Mouse (Mus musculus) mouse embryonic stem cell (cell line): ENCODE data around the gene Enkur.

Experiments
- in situ Hi-C, 2 experiments: fragments of 300-500 bp; cut with MboI; formaldehyde crosslinking; loops; 1 replicate in 1 of 2; 3 replicates in 1 of 2; pipeline ENCODE4 v1.14.3; 2019 to 2020; ENCODE audit warnings: low sequenced_read_pairs in 2 of 2, low pct_unique_long_range_greater_than_20kb in 1 of 2, mixed read lengths in 1 of 2; ENCODE audit not compliant: unreplicated experiment in 1 of 2

Enkur gene

GRCm38 (mm10) chr2:21199051-21199450, 6.1 kb downstream of the Enkur start:
- in situ Hi-C loops, result no loop called here

DNA sequence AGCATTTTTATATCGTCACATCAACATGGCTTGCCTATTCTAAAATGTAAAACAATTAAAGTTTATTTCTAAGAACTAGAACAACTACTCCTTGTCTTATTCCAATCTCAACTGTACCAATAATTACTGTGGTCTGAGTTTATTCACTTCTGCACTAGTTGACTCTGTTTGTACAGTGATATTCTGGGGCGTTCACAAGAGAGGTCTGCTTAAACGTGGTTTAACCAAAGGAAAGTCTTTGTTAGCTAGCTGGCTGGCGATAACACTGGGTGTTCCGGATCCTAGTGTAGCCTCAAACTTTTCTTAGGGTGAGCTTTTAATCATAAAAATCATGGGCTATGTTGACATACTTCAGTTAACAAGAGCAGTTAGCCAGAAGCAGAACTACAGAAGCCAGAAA, 9.9 kb downstream of the Enkur start:
- in situ Hi-C loops, result no loop called here

- in situ Hi-C loops, result no loop called here
Observed at GRCm38 (mm10) chr2:21191232-21191631, 13.9 kb downstream of the Enkur start.

DNA sequence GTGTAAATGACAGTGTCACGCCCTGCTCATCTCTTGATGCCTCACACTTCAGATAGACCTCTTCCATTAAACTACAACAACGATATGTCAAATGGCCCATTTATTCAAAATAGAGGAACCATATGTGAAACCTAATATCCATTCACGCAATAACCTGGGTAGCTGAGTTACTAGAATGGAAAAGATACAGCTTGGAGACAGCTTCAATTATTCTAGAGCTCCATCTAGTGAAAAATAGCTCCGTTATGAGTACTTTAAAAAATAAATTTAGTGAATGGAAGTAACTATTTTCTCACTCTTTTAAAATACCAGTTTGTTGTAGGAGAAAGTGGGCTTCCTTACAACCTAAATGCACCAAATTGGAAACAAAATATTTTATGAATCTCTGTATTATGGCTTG, 16.6 kb downstream of the Enkur start:
- in situ Hi-C loops, result no loop called here

- in situ Hi-C loops, result no loop called here
Observed at GRCm38 (mm10) chr2:21187576-21187975, 17.6 kb downstream of the Enkur start.

GRCm38 (mm10) chr2:21182811-21183210, 22.4 kb downstream of the Enkur start:
- in situ Hi-C loops, result no loop called here

- in situ Hi-C loops, result no loop called here
Observed at GRCm38 (mm10) chr2:21179136-21179535, 26.0 kb downstream of the Enkur start.

GRCm38 (mm10) chr2:21172797-21173196, 32.4 kb downstream of the Enkur start:
- in situ Hi-C loops, result no loop called here

DNA sequence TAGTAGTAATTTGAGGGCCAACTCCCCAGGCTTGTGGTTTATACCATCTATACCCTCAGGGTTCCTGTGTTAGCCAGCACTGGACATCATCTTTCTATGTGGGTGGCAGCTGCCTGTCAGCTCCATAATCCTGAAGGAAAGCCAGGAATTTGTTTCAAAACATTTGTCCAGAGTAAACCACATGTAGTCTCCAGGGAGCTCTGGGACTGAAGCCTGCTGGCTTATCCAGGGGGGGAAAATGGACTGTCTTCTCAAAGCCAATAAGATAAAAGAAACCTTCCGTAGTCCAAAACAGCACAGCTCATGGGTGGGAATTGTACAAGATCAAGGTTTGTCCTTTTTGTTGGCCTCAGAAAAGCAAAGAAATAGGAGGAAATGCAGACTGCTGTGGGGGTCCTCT, 37.2 kb downstream of the Enkur start:
- in situ Hi-C loops, result no loop called here

DNA sequence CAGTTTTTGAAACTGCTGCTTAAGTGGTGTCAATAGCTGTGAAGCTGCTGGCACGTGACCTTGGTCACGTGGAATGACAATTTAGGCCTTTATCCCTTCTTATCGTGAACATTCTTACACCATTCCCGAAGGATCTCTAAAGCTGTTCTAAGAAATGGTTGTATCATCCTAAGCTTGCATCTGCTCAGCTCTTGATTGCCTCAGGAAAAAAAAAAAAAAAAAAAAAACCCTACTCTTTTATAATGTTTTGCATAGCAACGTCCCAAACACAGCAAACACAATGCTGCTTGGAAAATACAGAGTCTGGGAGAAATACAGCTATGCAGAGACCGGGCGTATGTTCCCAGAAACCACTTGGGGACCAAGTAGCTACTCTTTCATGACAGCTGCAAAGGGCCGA, 40.9 kb downstream of the Enkur start:
- in situ Hi-C loops, result no loop called here

DNA sequence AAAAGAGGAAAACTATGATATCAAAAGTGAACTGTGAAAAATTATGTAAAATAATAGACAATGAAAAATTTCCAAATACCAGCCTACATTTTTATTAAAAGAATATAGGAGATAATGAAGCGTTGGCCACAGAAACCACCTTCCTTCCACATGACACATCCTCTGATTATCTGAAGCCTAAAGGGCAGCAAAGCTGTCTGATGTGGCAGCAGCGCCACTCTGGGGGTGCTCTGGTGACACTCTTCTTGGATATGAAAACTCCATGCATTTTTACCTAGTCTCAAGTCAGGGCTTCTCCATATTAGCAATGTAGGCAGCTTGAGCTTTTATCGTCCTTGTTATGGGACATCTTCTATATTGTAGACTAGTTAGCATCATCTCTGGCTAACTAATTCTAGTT, 51.7 kb downstream of the Enkur start:
- in situ Hi-C loops, result no loop called here

DNA sequence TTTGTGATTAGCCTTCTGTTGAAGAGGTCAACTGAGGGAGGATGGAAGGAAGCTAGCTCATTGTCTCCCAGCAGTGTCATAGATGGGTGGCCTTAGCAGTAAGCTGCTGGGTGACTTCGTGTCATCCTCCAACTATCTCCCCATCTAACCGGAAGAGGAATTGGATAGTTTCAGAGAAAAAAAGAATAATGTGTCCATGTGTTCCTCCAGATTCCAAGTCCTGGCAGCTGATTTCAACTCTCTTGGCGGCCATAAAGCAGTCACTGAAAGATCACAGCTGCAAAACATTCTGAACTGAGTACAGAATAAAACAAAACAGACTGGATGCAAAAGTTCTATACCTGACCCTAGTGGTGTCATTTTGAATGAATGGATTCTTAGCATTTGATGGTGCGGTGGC, 58.0 kb downstream of the Enkur start:
- in situ Hi-C loops, result no loop called here

GRCm38 (mm10) chr2:21146486-21146885, 58.7 kb downstream of the Enkur start:
- in situ Hi-C loops, result no loop called here

DNA sequence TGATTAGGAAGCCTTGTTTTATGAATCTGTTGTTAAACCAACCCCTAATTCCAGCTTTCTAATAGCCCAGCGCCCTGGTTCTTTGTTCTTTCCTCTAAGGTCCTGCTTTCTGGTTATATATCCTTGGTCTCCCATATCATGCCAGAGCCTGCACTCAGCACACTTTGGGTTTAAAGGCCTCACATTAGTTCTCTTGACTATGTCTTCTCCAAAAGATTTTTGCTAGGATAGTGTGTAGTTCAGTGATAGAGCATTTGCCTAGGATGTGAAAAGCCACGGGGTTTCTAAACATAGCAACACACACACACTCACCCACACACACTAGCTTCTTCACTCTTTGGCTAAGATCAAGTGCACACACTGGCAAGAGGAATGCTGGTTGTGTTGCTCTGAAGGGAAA, 62.5 kb downstream of the Enkur start:
- in situ Hi-C loops, result no loop called here

- in situ Hi-C loops, result no loop called here
Observed at GRCm38 (mm10) chr2:21142204-21142580, 63.0 kb downstream of the Enkur start.

GRCm38 (mm10) chr2:21141520-21142203, 63.5 kb downstream of the Enkur start:
- in situ Hi-C loops, result no loop called here

DNA sequence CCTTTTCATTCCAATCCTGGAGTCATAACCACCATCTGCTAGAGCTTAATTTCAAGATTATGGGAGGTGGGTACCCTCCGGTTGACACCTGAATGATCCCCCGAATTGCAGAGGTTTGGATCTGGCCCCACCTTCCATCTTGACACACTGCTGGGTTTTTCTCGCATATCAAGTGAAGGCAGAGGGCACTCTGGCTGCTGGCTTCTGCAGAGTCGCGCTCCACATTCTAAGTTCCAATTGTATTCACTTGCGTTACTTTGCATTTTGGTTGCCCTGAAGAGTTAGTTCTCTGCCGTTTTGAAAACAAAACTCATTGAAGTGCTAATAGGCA, 64.0 kb downstream of the Enkur start:
- in situ Hi-C loops, result no loop called here
